Comparison of ENCODE assay signal across 11 mouse cellular contexts in genomic region chr16:92423363-92423762, GRCm38 (mm10). TPM values are rescaled to one million over a fixed set of nuclear protein-coding genes. Genes with fewer than 3 reads are reported as not detected.
A peak's percentile ranks its signal among the peaks of the same experiment; 100 is the strongest.
DNase-seq lines count a peak whose midpoint lies in the region; TF ChIP-seq lines count a peak whose summit lies in the region.
"Had no signal": no experiment of that assay in that cellular context is flagged by ENCODE, and none has a peak within 500 bp of the region (broad histone marks: within the 10 kb centered on the region; RNA-seq: fewer than 3 reads in every experiment).

No protein-coding gene starts in this region.

- H3K36me3 ChIP-seq in heart, adult 2 months (ENCODE audit: control insufficient read depth, insufficient read depth, low read length), result no peaks in the 10 kb centered on the region
- H3K36me3 ChIP-seq: hindbrain, embryonic 15.5 days had no signal

- peaks cover 16% of the 10 kb centered on the region for H3K4me1 ChIP-seq in heart, adult 2 months (ENCODE audit: control insufficient read depth, insufficient read depth, low read length)
- H3K4me1 ChIP-seq in brown adipose tissue, adult 24 weeks (ENCODE audit: control insufficient read depth, insufficient read depth, insufficient read length, low read length), result peaks cover 30% of the 10 kb centered on the region

- TF ChIP-seq CTCF in heart, adult 2 months (IDR thresholded peaks at IDR 0.05), result no peak

- H3K27ac ChIP-seq in heart, adult 2 months, result peak overlapping the region; percentile 61
- H3K27ac ChIP-seq in brown adipose tissue, adult 24 weeks (replicated peaks; ENCODE audit: low read depth, low read length), result peak overlapping the region; percentile 10
- H3K27ac ChIP-seq: forebrain, embryonic 13.5 days; hindbrain, embryonic 15.5 days; liver, embryonic 14.5 days had no signal

- H3K79me2 ChIP-seq in heart, adult 2 months (replicated peaks; ENCODE audit: control insufficient read depth, insufficient read depth, low read length), result peaks cover 2% of the 10 kb centered on the region; the same call in 1 of the 2 replicates

- no peaks in the 10 kb centered on the region for H3K27me3 ChIP-seq in heart, adult 2 months (ENCODE audit: control insufficient read depth, insufficient read depth, low read length)
- H3K27me3 ChIP-seq: forebrain, embryonic 13.5 days; hindbrain, embryonic 15.5 days had no signal

- WGBS in heart, adult 2 months, result 36% methylated on average over 10 of the region's 10 CpGs

- H3K9ac ChIP-seq in heart, adult 2 months (ENCODE audit: low read depth, low read length), result no peak overlapping the region
- H3K9ac ChIP-seq: forebrain, embryonic 13.5 days; hindbrain, embryonic 15.5 days; liver, embryonic 14.5 days had no signal

- TF ChIP-seq EP300 in heart, adult 2 months (IDR thresholded peaks at IDR 0.05; ENCODE audit: insufficient read depth, low read depth, low read length), result no peak

- intact Hi-C loops in heart, adult 2 months (cut with DNase I), result no loop called here
- intact Hi-C loops in heart, postnatal 25 days (cut with DNase I), result no loop called here

- H3K4me3 ChIP-seq in heart, adult 2 months, result no peak overlapping the region
- no peak overlapping the region for H3K4me3 ChIP-seq in brown adipose tissue, adult 24 weeks (ENCODE audit: insufficient read depth, low read depth, low read length)
- H3K4me3 ChIP-seq: forebrain, embryonic 13.5 days; hindbrain, embryonic 15.5 days had no signal

- TF ChIP-seq POLR2A in heart, adult 2 months (IDR thresholded peaks at IDR 0.05; ENCODE audit: insufficient read depth, low read depth, low read length), result no peak

- DNase-seq in heart, adult 2 months, result no peak
- DNase-seq in heart, postnatal 25 days (ENCODE audit: low spot score), result no peak
- peak; percentile 35 for DNase-seq in 416B (ENCODE audit: low read depth)
- peak; percentile 75 to 78 for DNase-seq in kidney, adult 8-10 months
- DNase-seq in layer of hippocampus, adult 8-10 months (ENCODE audit: low spot score in 2 of 2), result no peak
- no peak for DNase-seq in urinary bladder, postnatal 25 days (ENCODE audit: low spot score)
- DNase-seq in gastrocnemius, postnatal 25 days, result no peak

RNA-seq across cellular contexts. Expression of gene Rcan1, which starts 47.3 kb away (rescaled TPM):
- 100 to 1,000 TPM in 1 of 2 experiments, 10 to 100 TPM in 1; 63.0 to 112 TPM for total RNA-seq in heart, adult 2 months (2021)
- 40.7 and 61.8 TPM in 2 replicates for polyA plus RNA-seq in heart, adult 2 months (2012; rRNA removed)
- total RNA-seq in heart, postnatal 25 days (2021), result 10 to 100 TPM; 48.8 to 97.8 TPM
- 22.2 and 44.4 TPM in 2 replicates for polyA plus RNA-seq in brown adipose tissue, adult 24 weeks (2012; ENCODE audit: insufficient read depth, insufficient read length, missing spikeins)
- total RNA-seq in layer of hippocampus, adult 8-10 months (2022), result 10 to 100 TPM; 42.4 to 47.6 (median 45.9) TPM
- 100 to 1,000 TPM in 1 of 2 experiments, 10 to 100 TPM in 1; 55.0 to 133 TPM for total RNA-seq in gastrocnemius, postnatal 25 days (2021)

Comparison
In these comparisons a context has a peak if more than half of its experiments do, and no peak if none do; other contexts are left out.
1. DNase-seq: peak in 416B (single experiment) and kidney, adult 8-10 months (2 of 2); none in heart, adult 2 months (0 of 2), heart, postnatal 25 days (single experiment), layer of hippocampus, adult 8-10 months (0 of 2), urinary bladder, postnatal 25 days (single experiment) and gastrocnemius, postnatal 25 days (single experiment).